Mouse (Mus musculus) B cell, adult 2 months (primary cell): ENCODE results near the gene Cacna1d.

Source experiments
- DNase-seq, 2 experiments: peaks; one replicate each; pipeline ENCODE4 v3.0.0; 2022

The Cacna1d gene

DNA sequence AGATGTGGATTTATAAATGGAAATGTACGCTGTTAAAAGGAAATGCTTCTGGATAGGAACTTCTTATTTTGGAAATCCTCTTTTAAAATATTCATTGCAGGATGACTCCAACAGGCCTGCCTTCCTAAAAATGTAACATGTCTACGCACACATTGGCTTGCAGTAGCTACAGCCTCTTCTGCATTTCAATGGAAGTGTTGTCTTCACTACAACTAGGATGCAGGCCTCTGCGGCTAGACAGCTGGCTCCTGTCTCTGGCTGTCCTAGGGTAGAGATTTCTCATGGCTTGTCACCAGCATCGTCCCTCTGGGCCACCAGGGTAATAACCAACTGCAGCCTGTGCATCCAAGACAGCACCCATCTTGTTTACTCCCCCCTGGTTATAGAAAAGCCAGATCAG lies 293.1 kb downstream of the Cacna1d start:
- DNase-seq = no peak

DNA sequence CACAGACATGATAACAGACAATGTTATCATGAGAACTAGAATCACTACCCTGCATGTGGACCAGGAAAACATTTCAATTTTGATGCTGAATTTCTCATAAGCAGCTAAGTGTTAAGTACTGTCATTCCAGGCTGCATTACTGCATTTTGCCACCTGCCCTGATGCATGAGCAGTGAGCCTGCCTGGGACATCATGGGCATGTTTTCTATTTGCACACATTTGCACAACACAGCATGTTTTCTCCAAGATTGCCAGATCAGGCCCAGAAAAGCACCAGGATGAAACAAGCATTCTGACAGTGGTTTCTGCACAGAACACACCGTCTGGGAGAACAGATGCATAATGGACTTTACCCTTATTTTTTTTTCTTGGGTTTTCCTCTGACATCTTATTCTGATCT lies 294.3 kb downstream of the Cacna1d start:
- no peak for DNase-seq

DNA sequence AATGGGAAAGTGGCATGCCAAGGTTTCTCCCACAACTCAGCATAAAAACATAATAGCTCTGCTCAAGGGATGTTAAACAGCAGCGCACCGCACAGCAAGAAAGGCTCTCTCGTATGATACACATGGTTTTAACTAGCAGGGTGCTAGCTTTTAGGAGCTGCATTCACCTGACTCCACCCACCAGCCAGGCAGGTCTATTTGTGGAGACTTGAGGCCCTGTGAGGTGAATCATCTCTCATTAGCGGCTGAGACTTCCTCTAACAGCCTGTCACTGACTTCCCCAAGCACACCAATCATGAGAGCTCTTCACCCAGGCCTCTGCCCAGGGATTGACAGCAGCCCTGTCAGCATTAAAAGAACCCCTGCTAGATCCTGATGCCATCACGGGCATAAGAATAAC lies 295.0 kb downstream of the Cacna1d start:
- peak; percentile 72 to 76 for DNase-seq

DNA sequence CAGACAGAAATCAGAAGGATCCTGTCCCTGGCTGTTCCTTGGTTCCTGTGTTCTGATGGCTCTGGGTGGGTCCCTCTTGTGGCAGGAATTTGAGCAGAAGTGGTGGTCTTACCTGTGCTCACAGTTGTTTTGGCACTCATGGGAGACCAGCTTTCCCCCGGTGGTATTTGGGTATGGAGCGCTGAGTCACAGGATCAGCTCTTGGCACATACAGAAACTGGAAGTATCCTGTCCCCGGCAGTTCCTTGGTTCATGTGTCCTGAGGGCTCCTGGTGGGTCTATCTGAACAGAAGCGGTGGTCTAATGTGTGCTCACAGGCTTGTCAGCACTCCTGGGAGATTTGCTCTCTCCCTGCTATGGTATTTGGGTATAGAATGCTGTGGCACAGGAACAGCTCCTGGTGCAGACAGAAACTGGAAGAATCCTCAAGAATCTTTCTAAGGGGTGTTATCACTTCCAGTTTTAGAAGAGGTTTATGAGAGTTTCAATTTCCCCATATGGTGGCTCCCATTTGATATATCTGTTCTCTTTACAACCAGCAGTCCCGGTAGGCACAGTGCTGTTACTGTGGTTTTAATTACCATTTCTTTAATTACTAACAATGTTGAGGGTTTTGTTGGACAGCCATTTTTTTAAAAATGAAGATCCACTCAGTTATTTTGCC lies 300.8 kb downstream of the Cacna1d start:
- DNase-seq = no peak

DNA sequence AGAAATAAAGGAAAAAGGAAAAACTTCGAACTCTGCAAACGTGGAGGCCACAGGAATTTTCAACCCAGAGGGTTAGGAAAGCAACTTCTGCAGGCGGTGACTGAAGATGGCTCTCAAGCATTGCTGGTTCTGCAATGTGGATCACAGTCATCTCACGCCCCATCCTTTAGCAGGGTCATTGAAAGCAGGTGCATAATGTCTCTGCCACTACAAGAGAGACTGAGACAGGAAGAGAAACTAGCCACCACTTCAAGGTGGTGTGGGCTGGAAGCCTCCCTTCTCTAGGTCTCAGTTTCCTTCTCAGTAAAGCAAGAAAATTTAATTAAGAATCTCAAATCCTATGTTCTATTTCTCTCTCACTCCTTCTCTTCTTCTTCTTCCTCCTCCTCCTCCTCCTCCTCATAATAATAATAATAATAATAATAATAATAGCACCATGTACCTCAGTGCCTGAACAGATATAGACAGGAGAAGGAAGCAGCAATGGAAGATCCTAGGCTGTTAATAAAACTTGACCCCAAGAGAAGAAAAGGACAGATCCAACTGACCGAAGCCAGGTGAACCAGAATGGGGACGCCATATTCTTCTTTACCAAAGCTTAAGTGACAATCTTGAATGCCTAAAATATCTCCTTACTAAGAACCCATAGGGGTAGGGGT lies 305.5 kb downstream of the Cacna1d start:
- no peak for DNase-seq

DNA sequence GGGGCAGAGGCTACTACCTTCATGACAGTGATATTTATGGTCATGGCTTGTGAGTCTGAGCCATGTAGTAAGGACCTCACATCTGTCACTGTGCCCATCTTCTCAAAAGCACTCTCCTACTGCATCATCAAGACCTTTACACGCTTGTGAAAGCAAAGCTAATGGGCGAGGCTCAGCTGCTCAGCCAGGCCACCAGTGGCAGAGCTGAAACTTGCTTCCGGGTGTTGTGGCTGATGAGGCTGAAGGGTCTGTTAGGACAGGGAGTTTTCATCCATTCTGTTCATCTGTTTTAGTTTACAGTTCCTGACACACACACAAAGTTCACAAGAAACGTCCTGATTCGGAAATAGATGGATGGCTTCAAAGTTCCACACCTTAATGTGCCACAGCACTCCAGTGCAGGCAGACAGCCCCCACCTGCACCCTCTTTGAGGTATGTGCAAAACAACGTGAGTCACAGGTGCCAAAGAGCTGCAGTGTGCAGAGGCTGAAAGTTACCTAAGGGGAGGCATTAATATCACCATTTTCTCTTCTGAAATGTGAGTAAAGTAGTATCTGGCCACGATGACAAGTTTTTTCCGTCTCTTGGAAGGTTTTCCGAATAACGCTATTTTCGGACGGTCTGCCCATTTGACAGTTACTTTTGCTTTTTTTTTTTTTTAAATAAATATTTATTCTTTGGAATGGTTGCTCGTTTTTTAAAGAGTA lies 306.7 kb downstream of the Cacna1d start:
- DNase-seq = peak; percentile 17 to 20

DNA sequence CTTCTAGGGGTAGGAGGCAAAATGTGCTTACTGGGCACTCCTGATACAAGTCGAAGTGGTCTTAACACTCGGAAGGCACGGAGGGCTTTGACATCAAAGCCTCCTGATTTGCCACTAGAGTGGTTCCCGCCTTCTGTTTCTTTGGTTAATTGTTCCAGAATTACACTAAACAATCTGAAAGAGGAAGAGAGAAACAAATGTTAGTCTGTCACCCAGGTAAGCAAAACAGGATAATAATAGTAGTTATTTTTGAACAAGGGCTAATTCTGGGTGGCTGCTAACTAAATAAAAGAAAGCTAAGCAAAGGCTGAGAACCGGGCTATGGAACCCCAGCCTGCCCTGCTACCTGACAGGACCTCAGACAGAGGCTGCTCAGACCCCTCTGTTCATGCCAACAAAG lies 307.2 kb downstream of the Cacna1d start:
- DNase-seq = peak; percentile 36 to 43

DNA sequence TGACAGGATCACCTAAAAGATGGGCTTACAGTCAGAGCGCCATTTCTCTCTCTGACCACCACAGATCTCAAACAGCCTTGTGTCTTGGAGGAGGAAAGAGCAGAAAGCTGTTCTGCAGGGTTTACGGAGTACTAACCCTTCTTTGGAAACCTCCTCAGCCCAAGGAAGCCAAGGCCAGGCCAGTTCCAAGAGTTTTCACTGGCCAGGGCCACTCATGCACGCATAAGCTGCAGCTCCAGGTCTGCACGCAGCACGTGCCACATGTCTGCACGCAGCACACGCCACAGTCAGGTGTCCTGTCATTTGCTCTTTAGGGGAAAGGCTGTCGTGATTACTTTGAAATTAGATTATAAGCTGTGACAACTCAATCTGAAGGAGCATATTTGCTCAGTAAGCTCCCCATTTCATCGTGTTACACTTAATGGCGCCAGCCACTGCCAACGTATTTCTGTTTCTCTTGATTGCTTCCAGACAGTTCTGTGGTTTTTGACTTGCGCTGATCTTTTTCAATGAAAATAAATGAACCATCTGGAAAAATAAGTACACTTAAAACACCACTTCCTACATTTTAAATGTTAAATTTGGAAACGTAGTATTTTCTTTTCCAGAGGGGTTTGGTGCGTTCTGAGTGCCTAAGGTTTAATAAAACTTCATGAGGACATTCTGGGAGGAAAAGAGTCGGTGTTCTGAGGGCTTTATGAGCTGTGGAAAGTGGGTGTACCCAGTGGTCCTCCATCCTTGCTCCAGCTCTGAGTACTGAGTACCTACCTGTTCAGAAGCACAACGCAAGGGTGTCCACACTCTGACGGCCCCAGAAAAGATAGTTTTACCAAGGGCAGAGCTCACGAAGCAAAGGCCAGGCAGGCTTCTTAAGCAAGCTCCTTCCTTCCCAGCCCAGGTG lies 308.4 kb downstream of the Cacna1d start:
- no peak for DNase-seq

DNA sequence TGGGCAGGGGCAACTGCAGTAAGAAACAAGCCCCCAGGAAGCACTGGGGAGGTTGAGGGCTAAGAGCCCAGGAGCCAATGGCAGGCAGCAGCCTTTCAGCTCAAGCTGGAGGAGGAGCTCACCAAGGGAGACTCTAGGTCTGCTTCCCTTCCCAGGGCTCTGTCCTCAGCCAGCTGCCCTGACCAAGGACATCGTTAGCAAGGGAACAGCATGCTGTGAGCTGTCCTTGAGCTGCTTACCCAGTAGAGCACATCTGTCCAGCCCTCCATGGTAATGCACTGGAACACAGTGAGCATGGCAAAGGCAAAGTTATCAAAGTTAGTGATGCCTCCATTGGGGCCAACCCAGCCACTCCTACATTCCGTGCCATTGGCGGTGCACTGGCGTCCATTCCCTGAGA lies 312.9 kb downstream of the Cacna1d start:
- no peak for DNase-seq

DNA sequence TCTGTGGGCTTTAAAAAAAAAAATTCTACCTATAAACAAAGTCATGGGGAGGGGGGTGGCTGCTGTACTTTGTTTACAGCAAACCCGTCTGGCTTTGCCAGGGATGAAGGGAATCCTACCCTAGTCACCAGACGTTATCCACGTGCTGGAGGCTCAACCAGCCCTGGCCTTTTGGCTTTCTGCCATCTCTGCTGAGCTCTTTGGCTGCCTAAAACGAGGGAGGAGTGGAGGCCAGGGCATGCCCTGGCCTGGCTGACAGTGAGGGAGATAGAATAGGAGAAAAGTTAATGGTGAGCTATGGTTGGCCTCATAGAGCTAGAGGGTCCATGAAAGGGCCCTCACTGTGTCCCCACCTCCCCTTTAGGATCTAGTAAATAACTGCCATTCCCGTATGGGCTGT lies 313.4 kb downstream of the Cacna1d start:
- no peak for DNase-seq

DNA sequence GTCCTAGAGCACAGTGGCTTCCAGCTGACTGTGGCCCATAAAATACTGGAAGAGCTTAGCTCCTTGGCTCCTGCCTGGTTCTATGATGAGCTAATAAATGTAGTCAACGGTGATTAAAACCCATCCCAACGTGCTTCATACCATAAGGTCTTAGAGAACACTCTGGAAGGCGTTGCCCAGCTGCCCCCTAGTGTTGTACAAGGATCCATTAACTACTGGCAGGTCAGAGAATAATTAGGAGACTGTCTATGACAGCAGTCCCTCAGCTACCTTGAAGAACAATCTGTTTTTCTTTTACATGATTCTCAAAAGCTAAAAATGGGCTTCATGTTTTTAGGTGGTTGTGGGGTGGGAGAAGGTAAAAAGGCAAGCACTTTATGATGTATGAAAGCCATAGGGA lies 315.9 kb downstream of the Cacna1d start:
- DNase-seq = no peak

DNA sequence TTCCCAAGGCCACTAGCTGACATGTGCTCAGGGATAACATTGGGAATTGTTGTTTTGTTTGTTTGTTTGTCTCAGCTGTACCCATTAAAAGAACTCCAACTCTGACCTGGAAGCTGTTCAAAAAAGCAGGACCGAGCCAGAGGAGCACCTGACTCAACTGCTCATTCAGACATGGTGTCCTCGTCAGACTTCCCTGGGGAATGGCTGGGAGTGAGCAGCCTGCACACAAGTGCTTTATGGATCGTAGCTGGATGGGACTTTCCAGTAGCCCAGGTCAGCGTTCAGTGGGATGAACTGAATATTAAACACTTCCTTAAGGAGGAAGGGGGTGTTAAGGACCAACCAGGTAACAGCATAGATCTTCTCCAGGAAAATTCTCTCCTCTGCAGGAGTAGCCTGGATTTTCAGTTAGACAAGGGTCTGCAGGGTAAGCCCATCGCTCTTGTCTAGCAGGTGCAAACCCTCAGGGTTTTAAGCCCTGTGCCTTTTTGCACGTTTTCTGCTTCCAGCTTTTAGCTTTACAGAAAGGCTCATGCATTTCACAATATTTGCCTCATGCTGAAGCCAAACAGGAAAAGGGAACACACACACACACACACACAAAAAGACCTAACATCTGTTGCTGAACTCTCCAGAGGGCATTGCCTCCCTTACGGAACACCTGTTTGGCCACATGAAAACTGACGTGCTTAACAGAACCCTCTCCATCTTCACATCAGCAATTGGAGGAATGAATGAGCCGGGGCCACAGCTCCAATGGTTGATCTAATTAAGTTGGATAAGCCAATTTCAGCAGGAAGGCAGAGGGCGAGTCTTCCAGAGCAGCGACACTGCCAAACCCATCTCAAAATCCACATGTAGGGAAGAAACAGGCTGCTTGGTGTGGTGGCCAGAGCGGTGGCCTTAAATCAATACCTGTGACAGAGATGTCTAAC lies 318.2 kb downstream of the Cacna1d start:
- DNase-seq = no peak

DNA sequence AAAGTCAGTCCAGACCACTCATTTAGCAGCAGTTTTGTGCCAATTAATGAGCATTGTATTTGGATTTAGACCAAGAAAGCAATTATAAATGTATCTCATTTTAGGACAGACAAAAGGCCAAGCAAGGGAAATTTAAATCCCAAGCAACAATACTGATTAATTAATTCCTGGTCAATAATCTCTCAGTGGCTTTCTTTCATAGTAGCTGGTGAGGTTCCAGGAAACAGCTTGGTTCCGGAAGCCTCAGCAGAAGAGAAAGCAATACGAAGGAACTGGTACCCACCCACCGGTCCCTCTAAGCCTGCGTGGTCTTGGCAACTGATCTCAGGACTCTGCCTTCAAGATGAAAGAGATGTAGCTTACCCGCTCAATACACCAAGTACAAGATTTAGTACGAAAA lies 319.7 kb downstream of the Cacna1d start:
- no peak for DNase-seq

DNA sequence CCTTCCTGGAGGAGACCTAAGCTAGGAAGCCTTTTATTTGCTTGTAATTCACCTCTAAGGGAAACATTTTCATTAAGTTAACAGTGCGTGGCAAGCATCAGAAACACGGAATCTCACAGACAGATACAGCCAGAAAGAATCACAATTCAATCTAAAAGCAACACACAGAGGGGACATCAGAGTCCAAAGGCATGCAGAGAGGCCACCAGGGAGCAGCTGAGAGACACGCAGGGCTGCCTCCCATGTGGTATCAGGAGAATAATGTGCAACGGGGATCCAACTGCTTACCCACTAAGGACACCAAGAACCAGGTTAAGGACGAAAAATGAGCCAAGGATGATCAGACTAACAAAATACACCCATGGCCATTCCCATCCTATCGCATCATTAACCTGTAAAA lies 320.2 kb downstream of the Cacna1d start:
- peak; percentile 13 to 26 for DNase-seq

DNA sequence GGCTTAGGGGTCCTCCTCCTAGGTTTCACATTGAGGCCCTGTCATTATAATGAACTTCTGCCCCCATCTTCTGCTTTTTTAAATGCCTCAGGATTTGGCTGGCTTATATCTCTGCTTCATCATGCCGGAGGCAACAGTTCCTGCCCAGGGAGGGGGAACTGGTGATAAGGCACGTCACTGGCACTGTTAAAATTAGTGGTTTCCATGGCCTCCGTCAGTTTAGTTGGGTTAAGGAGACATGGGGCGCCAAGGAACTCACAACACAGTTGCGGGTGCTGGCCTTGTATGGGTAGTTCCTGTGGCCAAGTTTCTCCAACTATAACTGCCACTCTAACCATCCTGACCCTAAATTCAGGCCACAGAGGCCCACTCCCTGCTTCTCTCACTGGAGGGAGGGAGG lies 321.8 kb downstream of the Cacna1d start:
- no peak for DNase-seq

DNA sequence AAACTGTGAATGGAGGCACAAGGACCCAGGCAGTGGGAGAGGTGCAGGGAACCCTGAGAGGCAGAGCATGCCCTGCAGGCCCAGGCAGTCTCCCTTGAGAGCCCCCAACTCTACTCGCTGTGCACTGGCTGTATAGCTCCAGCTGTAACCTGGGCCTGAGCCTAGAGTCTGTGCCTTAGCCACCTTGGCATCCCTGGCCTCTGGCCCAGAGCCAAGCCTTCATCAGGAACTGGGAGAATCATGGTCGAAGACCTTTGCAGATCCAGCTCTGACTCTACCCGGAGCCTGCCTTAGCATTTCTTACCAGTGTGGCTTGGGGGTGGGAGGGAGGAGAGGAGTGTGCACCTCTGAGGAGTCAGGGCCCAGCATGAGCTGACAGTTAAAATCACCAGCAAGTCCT lies 322.4 kb downstream of the Cacna1d start:
- no peak for DNase-seq

DNA sequence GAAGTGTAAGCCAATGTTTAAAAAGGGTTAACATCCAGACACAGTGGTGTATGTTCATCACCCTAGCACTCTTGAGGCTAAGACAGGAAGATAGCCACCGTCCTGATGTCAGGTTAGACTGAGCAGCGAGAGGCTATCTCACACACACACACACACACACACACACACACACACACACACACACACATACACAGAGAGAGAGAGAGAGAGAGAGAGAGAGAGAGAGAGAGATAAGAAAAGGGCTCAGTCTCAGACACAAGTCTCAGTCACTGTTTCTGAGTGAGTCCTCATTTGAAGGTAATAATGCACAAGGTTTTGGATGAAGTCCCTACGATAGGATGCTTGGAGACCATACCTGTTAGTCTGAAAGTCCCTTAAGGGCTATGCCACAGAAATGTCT lies 322.9 kb downstream of the Cacna1d start:
- DNase-seq = no peak

DNA sequence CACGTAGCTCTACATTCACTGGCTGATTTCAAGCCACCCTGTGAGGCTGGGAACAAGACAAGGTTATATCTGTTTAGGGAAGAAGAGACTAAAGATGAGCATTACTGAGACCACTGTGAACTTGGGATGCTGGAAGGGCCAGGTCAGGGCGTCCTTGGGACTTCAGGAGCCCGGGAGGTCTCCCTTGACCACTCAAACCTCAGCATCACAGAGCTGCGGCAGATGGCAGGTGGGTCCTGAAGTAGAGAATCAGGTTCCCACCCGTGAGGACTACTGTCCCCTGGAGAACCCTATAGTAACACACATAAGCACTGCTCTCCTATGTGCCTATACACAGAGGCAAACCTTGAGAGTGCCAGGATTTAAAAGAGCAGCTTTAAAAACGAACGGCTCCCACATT lies 323.6 kb downstream of the Cacna1d start:
- DNase-seq = no peak

DNA sequence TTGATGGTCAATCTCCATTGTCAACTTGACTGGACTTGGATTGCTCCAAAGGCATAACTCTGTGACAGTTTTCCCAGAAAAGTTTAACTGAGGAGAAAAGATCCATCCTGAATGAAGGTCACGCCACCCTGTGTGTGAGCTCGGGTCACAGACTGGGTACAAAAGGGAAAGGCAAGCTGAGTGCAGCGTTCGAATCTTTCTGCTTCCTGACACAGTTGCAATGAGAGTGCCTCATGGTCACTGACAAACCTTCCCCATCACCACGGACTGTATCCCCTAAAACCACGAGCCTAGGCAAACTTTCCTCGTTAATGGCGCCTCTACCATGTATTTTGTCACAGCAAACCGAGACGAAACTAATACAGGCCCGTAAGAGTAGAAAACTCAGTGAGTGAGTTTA lies 325.2 kb downstream of the Cacna1d start:
- DNase-seq = no peak

DNA sequence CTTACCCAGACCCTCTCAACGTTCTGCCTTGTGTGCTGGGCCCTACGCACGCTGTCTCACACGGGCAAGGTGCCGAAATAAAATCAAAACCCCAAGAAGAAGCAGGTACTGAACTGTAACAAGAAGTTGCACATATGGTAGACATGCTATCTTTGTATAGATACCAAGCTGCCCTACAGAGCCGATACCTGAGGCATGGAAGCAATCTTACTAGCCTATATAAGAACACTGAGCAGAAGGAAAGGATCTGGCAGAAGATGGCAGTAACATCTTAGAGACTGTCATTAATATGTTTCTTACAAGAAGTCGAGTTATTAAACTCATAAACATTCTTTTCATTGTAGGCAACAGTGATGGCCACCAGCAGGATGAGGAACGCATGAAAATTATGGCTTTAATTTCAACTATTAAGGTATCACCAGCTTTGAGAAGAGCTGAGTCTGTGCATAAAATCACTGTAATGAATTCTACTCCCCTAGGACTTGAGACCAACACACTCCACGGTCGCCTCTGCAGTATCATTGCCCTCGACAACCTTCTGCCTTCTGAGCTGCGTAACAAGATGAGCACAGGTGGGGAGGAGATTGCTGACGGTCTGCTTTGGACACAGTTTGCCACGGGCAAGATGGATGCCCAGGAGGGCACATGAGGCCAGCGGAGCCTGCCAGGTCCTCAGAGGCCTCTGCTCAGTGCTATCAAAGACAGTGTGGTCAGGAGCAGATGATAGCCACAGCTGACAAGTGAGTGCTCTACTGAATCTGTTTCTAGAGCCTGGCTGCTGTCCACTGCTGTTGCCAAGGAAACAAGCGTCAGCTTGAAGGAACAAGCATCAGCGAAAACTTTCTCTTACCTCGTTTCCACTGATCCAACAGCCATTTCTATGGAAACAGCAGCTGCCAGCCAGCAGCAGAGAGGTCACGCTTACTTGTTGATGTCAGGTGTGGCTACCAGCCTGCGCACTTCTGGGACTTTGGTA lies 327.2 kb downstream of the Cacna1d start:
- no peak for DNase-seq

DNA sequence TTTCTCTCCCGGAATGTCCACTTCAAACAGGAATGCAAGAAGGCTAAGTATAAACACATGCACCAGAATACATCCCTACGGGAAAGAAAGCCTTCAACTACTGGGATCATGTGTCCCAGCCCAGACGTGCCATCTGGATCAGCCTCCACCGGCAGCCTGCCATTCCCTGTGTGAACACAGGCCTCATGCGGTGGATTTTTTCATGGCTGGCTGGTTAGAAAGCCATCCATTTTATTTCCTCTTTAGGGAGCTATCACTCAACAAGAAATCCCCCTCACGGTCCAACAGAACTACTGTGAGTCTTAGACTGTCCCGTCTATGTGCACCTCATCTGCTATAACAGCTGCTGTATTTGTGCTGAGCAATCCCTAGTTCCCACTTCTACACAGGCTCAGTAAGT lies 343.5 kb downstream of the Cacna1d start:
- no peak for DNase-seq
